Comparison of ENCODE assay signal across 9 mouse cellular contexts in the genomic region with DNA sequence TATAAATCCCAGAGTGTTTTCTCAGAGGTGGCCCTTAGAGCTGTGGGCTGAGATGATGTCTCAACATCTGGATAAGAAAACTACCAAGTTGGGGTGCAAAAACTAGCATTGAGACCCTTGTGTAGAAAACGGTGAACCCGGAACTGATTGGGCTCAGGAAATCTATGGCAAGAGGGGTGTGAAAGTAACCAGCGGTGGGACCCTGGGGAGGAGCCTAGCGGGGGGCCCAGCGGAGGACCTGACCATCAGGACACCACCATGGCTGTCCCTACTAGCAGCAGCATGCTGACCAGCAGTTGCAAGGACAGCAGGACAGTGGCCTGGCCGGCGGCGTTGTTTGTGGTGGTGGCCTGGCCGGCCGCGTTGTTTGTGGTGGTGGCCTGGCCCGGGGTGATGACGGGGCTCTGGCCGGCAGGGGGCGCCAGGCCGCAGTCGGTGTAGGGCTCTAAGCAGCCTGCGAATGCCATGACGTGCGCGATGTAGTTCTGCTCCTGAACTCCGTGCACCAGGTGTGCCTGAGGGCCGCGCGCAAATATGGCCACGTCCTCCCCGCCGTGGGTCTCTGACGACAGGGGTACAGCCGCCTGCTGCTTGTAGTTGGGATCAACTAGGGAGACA. TPM values are rescaled to one million over a fixed set of nuclear protein-coding genes. Genes with fewer than 3 reads are reported as not detected.
DNase-seq lines count a peak whose midpoint lies in the region; ATAC-seq and TF ChIP-seq lines count a peak whose summit lies in the region.
"Had no signal": no experiment of that assay in that cellular context is flagged by ENCODE, and none has a peak within 500 bp of the region (broad histone marks: within the 10 kb centered on the region; RNA-seq: fewer than 3 reads in every experiment).

No protein-coding gene starts in this region.

- no peak overlapping the region for H3K4me3 ChIP-seq in cerebellum, adult 2 months (replicated peaks; ENCODE audit: insufficient read depth, low read depth, low read length)
- no peak overlapping the region for H3K4me3 ChIP-seq in forebrain, postnatal 0 days (ENCODE audit: low read depth, low read length)
- H3K4me3 ChIP-seq in hindbrain, embryonic 10.5 days: peak overlapping the region; percentile 26; the same call in 1 of the 2 replicates

- H3K9ac ChIP-seq in forebrain, postnatal 0 days: no peak overlapping the region

- 0 out of 2 replicates have a peak overlapping the region, but pooled peaks have one; percentile 21 for H3K4me2 ChIP-seq in forebrain, postnatal 0 days (ENCODE audit: low read depth)

- H3K27me3 ChIP-seq in cerebellum, adult 2 months (ENCODE audit: control insufficient read depth, insufficient read depth, low read length): no peaks in the 10 kb centered on the region
- no peaks in the 10 kb centered on the region for H3K27me3 ChIP-seq in forebrain, postnatal 0 days (ENCODE audit: insufficient read depth, low read length)
- H3K27me3 ChIP-seq in hindbrain, embryonic 10.5 days (ENCODE audit: insufficient read depth, poor library complexity, severe bottlenecking): peaks cover 40% of the 10 kb centered on the region

- no peaks in the 10 kb centered on the region for H3K9me3 ChIP-seq in forebrain, postnatal 0 days (ENCODE audit: low read length)
- no peaks in the 10 kb centered on the region for H3K9me3 ChIP-seq in hindbrain, embryonic 10.5 days

- peak; percentile 77 for ATAC-seq in forebrain, postnatal 0 days

- no peaks in the 10 kb centered on the region for H3K4me1 ChIP-seq in cerebellum, adult 2 months (ENCODE audit: control insufficient read depth, insufficient read depth, low read length)
- no peaks in the 10 kb centered on the region for H3K4me1 ChIP-seq in forebrain, postnatal 0 days (ENCODE audit: insufficient read depth)
- peaks cover 10% of the 10 kb centered on the region; the same call in 1 of the 2 replicates for H3K4me1 ChIP-seq in hindbrain, embryonic 10.5 days (replicated peaks)

- 13% methylated on average over 30 of the region's 30 CpGs for WGBS in cerebellum, adult 2 months
- WGBS in forebrain, postnatal 0 days: 14% methylated on average over 30 of the region's 30 CpGs
- 13% methylated on average over 30 of the region's 30 CpGs for WGBS in hindbrain, embryonic 10.5 days

- TF ChIP-seq CTCF in cerebellum, adult 2 months (IDR thresholded peaks at IDR 0.05; ENCODE audit: borderline replicate concordance, insufficient read depth, low read depth, low read length): peak; percentile 22; the same call in 1 of the 2 replicates
- peak; percentile 68 for TF ChIP-seq CTCF in forebrain, postnatal 0 days (IDR thresholded peaks at IDR 0.05; ENCODE audit: low read depth)

- DNase-seq in Muller cell, postnatal 12 days (ENCODE audit: inconsistent ontology term): peak; percentile 60
- peak; percentile 15 to 32 for DNase-seq in cerebellum, adult 2 months
- DNase-seq in forebrain, postnatal 0 days: peak; percentile 22
- peak; percentile 78 for DNase-seq in hindbrain, embryonic 10.5 days (ENCODE audit: low spot score)
- DNase-seq in layer of hippocampus, postnatal 10 days (ENCODE audit: low spot score in 2 of 2): peak; percentile 58 to 72
- peak; percentile 67 for DNase-seq in lung, postnatal 10 days
- peak; percentile 41 for DNase-seq in retina, postnatal 7 days (ENCODE audit: low read depth, low spot score)
- peak; percentile 20 for DNase-seq in yolk sac, embryonic 10.5 days (ENCODE audit: low spot score)

- H3K36me3 ChIP-seq in forebrain, postnatal 0 days (ENCODE audit: insufficient read depth): no peaks in the 10 kb centered on the region
- no peaks in the 10 kb centered on the region for H3K36me3 ChIP-seq in hindbrain, embryonic 10.5 days

- H3K27ac ChIP-seq in cerebellum, adult 2 months (ENCODE audit: insufficient read depth, low read length): no peak overlapping the region
- no peak overlapping the region for H3K27ac ChIP-seq in forebrain, postnatal 0 days (ENCODE audit: low read depth, low read length)
- H3K27ac ChIP-seq in hindbrain, embryonic 10.5 days: peak overlapping the region; percentile 46; the same call in 1 of the 2 replicates

- TF ChIP-seq POLR2A in cerebellum, adult 2 months (IDR thresholded peaks at IDR 0.05; ENCODE audit: borderline replicate concordance, insufficient read depth, low read length): no peak

RNA-seq across cellular contexts. Expression of a gene that starts 2.9 kb away (rescaled TPM):
- not detected in 2 replicates for polyA plus RNA-seq in cerebellum, adult 2 months (2012; rRNA removed)
- not detected in 2 replicates for total RNA-seq in forebrain, postnatal 0 days (2014; rRNA removed)
- not detected in 2 replicates for polyA plus RNA-seq in forebrain, postnatal 0 days (2015; fragmentation: Nextera tagmentation; extraction: Ambion mirVana)
- polyA plus RNA-seq in hindbrain, embryonic 10.5 days (2016; fragmentation: Nextera tagmentation; extraction: Ambion mirVana): not detected in 2 replicates
- not detected for total RNA-seq in layer of hippocampus, postnatal 10 days (2021)
- total RNA-seq: left cerebral cortex, postnatal 10 days had no signal

RNA-seq across cellular contexts. Expression of a gene that starts 8.7 kb away (rescaled TPM):
- polyA plus RNA-seq in cerebellum, adult 2 months (2012; rRNA removed): not detected in 2 replicates
- total RNA-seq in forebrain, postnatal 0 days (2014; rRNA removed): not detected in 2 replicates
- polyA plus RNA-seq in forebrain, postnatal 0 days (2015; fragmentation: Nextera tagmentation; extraction: Ambion mirVana): not detected in 2 replicates
- not detected in 2 replicates for polyA plus RNA-seq in hindbrain, embryonic 10.5 days (2016; fragmentation: Nextera tagmentation; extraction: Ambion mirVana)
- total RNA-seq in layer of hippocampus, postnatal 10 days (2021): not detected
- total RNA-seq: left cerebral cortex, postnatal 10 days had no signal

RNA-seq across cellular contexts. Expression of a gene that starts 26.3 kb away (rescaled TPM):
- polyA plus RNA-seq in cerebellum, adult 2 months (2012; rRNA removed): 0.08 TPM in 2 replicates
- not detected in 2 replicates for total RNA-seq in forebrain, postnatal 0 days (2014; rRNA removed)
- not detected in 2 replicates for polyA plus RNA-seq in forebrain, postnatal 0 days (2015; fragmentation: Nextera tagmentation; extraction: Ambion mirVana)
- not detected in 2 replicates for polyA plus RNA-seq in hindbrain, embryonic 10.5 days (2016; fragmentation: Nextera tagmentation; extraction: Ambion mirVana)
- total RNA-seq in layer of hippocampus, postnatal 10 days (2021): not detected
- total RNA-seq: left cerebral cortex, postnatal 10 days had no signal

RNA-seq across cellular contexts. Expression of a gene that starts 57.9 kb away (rescaled TPM):
- polyA plus RNA-seq in cerebellum, adult 2 months (2012; rRNA removed): 15.5 and 16.0 TPM in 2 replicates
- 19.1 and 36.1 TPM in 2 replicates for total RNA-seq in forebrain, postnatal 0 days (2014; rRNA removed)
- 17.8 and 28.5 TPM in 2 replicates for polyA plus RNA-seq in forebrain, postnatal 0 days (2015; fragmentation: Nextera tagmentation; extraction: Ambion mirVana)
- 5.4 and 21.9 TPM in 2 replicates for polyA plus RNA-seq in hindbrain, embryonic 10.5 days (2016; fragmentation: Nextera tagmentation; extraction: Ambion mirVana)
- total RNA-seq in layer of hippocampus, postnatal 10 days (2021): 1 to 10 TPM; 4.1 to 4.5 TPM

Comparison
In these comparisons a context has a peak if more than half of its experiments do, and no peak if none do; other contexts are left out.
1. DNase-seq: peak in every context shown above with its lines; median percentile 78 in hindbrain, embryonic 10.5 days; 67 in lung, postnatal 10 days; 65 in layer of hippocampus, postnatal 10 days; 60 in Muller cell, postnatal 12 days; 41 in retina, postnatal 7 days; 24 in cerebellum, adult 2 months; 22 in forebrain, postnatal 0 days; 20 in yolk sac, embryonic 10.5 days.